Mouse (Mus musculus) megakaryocyte-erythroid progenitor cell, adult 5-6 weeks (primary cell): Measurements from ENCODE around the gene Anks1b. TPM values are rescaled to one million over a fixed set of nuclear protein-coding genes. Genes with fewer than 3 reads are reported as not detected.
"Not testable (repeated sequence)": the region's sequence is repeated elsewhere in the genome, so short reads cannot be mapped to it uniquely, and the experiment has no call there.

Source experiments
- ATAC-seq: replicated peaks from 2 replicates; pipeline ENCODE4 v1.8.0; 2016; ENCODE audit warnings: mild to moderate bottlenecking, inconsistent platforms; ENCODE audit not compliant: severe bottlenecking, poor library complexity, low FRiP score, low TSS enrichment
- total RNA-seq, 2 experiments: library from RNA; stranded (forward) in 1 of 2; stranded (reverse) in 1 of 2; fragments of 200-1000, 215-1000 nt in 1 of 2; fragments of >200 nt in 1 of 2; fragmentation: Nextera tagmentation in 1 of 2; gene quantifications; 2 replicates each; pipeline ENCODE4 v1.2.3; 2014 to 2017

The Anks1b gene
- total RNA-seq, 2 experiments from 2014 or later, result not detected

DNA sequence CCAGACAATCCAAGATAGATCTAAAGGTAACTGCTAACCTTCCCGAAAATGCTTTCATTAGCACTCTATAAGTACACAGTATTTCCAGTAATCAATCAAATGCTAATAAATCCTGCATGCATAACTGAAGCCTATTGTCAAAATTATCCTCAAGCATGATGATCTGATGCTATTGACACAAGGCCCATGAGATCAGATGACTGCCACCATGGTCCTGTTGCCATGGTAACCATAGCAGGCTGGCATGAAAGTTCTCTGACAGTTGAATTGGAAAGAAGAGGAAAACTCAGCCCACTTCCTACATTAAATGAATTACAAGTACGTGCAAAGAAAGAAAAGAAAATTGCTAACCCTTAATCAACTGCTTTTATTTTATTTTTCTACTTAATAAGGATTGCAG is 741.9 kb downstream of the Anks1b start:
- no peak for ATAC-seq

DNA sequence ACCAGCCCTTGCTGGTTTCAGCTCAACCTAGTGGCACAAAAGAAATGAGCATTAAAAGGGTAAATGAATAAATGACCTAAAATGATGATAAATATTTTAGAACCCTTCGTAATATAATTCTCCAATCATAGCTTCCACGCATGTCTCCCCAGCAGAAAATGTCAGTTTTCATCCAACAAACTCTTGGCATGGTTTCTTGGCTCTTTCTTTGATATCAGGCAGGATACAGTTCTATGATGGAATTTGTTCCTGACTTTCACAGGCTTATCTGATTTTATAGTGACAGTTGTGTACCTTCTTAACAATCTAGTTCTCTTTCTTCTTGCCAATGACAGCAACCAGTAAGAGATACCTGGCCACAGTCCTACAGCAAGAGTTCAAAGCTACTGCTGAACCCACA is 743.3 kb downstream of the Anks1b start:
- ATAC-seq, result no peak

DNA sequence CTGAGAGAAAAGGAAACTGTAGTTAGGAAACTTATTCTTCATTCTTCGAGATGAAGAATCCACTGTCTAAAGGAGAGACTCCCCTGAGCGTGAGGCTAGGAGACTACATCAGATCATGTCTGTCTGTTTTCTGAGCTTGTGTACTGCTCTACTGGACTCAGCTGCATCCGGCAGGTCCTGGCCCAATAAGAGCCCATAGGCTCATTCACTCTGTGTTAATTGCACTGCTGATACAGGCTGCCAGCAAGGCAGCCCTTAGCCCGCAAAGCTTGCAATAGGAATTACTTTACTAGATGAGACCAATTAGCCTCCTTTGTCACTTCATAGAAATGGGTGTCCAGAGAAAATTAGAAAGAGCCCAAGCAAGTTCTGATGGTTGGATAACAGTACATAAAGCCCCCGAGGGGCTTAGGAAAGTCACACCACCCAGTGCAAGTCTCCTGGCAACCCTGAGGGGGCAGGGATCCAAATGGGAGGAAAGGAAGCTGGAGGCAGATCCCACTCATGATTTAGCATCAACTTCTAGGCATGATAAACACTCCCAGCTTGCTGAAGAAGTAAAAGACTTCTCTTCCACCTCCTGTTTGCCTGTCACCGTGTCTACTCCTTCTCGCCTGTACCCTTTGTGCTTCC is 744.5 kb downstream of the Anks1b start:
- ATAC-seq, result no peak

DNA sequence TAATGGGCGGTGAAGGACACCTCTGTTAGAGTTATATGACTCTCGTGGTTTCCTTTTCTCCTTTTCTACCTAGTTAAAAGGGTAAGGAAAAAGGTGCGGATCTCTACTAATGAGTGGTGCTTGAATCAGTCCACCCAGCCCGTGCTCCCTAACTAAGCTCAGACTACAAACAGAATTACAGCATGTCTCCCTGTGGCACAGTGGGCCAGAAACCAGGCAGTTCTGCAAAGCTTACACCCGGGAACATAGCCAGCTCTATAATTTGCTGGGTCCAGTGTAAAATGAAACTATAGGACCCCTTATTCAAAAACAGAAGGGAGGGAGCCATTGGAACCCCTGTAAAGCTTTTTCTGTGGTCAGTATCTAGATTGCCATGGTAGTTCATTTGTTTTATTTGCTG is 754.2 kb downstream of the Anks1b start:
- no peak for ATAC-seq

DNA sequence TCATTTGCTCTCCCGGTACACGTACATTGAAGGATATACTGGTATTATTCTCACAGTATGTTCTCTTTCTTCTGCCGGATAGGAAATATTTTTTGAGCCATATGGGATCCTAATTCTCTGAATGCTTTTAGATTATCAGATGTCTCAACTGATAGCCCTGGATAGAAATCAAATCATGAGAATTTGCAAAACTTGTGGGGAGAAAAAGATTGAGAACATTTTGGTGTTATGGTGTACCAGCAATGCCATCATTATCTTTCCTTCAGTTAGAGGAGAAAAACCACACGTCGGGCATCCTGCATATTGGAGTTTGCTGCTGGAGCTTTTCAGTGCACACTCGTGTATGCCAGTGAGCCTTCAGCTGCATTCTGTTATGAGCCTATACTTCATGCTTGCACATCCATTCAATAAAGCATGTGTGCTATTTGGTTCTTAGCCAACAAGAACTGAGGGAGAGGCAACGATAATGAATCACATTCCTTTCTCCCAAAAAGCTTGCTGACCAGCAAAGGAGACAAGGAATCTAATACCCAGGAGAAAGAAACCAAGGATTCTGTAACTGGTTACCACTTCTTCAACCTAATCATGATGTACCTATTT is 756.9 kb downstream of the Anks1b start:
- ATAC-seq, result no peak

DNA sequence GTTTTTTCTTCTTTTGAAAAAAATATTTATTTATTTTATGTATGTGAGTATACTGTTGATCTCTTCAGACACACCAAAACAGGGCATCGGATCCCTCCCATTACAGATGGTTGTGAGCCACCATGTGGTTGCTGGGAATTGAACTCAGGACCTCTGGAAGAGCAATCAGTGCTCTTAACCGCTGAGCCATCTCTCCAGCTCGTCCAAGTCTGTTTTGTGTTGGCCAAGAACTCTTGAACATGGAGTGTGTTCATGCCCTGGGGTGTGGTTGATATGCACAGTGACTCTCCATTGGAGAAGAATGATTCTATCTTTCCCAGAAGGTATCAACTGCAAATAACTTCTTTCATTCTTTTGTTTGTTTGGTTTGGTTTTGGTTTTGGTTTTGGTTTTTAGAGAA is 757.5 kb downstream of the Anks1b start:
- ATAC-seq, result not testable (repeated sequence)

DNA sequence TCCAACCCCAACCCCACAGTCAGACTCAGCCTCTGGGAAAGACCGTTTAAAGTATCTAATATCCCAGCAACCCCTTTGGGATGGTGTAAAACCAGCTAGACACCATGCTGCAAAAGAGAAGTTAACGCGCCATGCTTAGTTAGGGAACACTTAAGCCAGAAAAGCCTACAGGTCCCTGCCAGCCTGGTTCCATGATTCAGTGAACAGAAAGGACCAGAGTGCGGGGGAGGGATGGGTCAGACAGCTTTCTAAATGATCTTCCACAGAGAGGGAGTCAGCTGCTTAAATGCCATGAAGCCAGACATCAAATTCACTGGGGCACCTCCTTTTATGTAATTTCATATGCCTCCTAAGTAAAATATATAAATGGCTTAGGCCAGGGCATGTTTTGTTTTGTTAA is 764.0 kb downstream of the Anks1b start:
- no peak for ATAC-seq

DNA sequence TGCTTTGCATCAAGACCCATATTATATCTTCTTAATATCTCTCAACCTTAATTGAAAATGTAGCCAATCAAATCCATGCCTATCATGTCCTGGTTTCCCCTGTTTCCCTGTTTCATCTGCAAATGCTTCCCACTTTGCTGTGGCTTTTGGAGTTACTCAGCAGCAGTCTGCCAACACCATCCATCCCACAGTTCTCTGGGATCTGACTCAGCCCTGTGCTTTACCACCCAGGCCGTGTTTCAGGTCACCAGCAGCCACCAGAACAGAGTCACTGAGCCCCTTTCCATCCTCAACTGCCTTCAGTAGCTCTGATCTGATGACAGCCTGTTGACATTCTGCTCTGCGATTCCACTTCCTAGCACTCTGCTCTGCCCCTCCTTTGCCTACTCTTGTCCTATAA is 776.4 kb downstream of the Anks1b start:
- no peak for ATAC-seq

DNA sequence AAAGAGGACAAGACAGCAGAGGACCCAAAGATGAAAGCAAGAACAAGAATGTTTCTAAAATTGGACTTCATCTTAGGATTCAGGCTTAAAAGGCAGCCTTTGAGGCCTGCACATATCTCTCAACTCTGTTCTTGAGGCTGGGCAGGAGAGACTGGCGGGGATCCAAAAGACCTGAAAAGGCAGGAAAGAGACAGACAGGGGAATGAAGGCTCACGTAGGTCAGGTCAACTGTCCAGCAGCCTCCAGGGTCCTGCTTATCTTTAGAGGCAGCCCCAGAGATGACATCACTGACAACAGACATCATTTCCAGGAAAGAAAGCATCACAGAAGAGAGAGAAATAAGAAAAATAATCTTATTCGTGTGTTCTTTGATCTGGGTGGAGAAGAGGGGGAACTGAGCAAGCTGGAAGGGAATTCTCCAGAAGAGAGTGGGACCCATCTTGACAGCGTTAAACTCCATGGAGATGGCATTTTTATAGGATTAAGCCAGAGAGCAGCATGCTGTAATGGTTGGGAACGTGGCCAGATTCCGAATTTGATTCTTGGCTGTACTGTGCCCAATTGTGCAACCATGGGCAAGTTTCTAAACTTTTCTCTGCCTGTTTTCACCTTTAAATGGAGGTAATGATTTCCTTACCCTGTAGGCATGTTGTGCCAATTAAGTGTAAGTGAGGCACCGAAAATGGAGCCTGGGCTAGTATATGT is 784.3 kb downstream of the Anks1b start:
- ATAC-seq, result no peak

DNA sequence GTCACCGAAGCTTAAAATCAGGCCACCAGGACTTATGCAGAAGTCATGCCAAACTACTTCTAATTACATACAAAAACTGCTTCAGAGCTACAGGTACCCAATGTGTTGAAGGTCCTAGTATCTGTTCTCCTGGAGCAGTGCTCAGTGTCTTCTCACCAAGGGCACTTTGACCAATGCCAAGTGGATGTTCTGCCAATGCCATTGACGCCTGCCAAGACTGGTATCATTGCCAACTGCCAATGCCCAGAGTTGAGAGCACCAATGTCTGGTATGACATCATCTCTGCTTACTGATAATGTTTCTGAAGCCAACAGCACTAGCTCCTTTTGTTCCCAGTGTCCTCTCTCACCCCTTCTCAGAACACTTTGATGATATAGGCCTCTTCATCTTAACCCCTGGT is 793.4 kb downstream of the Anks1b start:
- ATAC-seq, result no peak

DNA sequence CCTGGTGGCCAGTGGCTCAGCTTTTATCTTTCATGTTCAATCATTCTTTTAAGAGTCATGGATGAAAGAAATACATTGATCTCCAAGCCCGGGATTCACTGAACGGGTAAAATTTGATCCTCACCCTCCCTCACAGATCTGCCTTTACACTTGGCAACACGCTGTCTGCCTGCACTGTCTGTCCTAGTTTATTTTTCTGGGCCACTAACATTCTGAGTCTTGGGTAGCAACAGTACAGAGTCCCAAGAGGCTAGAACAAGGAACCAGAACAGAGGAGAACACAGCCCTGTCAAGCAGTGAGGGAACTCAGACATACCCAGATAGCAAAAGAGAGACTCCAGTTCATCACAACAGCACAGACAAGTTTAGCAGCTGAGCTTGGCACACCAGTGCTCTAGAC is 797.0 kb downstream of the Anks1b start:
- no peak for ATAC-seq

DNA sequence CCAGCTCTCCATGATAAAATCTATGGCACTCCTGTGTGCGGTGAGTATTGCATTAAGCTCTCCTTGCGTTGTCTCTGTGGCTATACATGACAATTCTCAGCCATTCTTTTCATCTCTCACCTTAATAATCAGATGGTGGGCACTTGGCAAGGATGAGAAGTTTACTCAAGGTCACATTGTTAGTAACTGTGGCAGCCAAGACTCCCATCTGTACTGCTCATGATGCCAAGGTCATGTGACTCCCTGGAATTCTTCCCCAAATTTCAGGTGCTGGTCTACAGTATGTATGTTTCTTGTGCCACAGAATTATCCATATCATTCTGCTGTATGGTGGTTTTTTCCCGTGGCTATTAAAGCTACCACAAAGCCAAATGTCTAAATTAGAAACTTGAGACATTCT is 798.8 kb downstream of the Anks1b start:
- ATAC-seq, result no peak

DNA sequence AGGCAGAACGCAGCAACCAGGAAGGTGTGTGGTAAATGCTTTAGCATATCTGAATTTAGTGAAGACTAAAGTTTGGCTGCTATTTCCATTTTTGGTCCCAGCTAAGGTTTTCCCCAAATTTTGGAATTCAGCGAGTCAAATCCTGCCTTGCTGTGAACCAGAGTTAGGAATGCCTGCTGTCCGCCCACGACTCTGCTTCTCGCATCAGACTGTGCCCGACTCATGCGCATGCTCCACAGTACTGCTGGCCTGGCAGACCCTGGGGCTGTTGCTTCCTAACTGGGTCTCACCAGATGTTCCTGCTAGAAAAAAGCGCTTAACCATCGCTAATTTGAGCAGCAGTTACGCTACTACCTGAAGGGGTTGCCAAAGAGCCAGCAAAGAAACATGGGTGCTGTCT is 801.1 kb downstream of the Anks1b start:
- ATAC-seq, result no peak

DNA sequence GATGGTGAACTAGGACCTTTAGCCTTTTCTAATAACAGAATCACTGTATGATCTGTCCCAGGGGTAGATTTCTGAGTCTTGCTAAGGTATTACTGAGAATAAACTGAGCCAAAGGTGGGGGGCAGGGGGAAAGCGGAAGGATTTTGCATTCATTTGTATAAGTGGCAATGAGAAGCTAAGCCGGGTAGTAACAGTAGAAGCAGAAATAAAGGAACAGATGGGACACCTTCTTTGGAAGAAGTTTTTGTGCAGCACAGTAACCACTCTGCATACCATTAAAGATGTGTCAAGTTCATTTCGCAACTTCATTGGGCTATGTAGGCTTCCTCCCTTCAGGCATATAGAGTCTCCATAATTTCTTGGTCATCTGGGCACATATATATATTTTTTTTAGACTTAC is 804.1 kb downstream of the Anks1b start:
- ATAC-seq, result no peak

DNA sequence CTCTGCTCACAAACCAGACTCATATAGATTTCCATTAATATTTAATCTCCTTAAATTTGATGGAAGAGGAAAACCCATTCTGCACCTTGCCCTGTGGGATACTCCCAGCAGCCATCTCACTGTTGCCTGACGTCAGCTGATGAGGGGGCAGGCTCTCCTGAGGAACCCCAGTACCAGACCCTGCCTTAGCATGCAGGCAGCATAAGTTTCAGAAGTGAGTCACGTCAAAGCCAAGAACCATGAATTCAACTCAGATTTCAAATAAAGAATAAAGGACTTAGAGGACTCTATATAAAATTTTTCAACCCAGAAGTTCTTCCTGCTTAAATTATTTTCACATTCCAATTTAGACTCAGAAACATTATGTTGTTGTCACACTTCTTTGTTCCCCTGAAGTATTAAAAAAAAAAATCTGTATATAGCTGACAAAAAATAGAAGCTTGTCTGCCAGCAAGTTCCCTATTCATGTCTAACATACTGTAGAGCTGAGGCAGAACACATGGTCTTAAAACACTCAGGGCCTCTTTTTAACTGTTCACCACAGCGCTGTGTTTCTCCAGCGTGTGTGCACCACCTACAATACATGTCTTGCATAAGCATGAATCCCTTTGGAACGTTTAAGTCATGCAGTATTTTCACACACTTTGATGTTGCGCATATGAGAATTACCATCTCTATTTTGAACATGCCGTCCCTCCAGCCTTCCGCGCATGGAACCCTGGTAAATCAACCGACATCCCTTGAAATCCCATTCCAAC is 806.6 kb downstream of the Anks1b start:
- no peak for ATAC-seq

DNA sequence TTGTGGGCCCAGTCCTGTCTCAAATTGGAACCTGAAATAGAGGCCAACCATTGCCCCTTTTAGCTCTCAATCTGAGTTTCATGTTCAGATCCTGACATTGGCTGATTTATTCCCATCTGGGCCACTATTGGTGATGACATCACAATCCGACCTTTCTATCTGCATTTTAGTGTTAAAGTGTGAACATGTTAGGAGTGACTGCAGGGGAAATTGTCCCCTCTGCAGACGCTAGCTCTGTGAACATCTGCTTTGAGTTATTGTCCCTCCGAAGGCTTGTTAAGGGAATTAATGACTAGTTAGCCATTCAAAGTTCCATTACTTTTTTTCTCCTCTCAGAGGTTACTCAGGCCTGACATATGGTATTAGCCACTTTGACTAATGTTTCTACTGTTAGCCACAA is 810.5 kb downstream of the Anks1b start:
- no peak for ATAC-seq

DNA sequence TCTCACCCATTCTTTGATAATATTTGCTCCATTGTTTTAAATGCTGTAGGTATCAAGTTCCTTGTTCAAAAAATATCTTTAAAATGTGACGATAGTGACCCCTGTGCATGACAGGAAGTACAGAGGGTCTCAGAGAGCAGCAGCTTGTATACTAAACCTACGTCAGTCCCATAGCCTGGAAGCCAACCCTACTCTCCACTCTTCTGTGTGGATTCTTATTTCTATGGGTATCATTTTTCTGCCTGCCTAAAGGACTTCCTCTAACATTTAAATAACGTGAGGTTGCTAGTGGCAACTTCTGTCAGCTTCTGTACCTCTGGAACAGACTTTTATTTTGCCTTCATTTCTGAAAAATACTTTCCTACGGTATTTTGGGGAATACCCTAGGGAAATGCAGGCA is 812.1 kb downstream of the Anks1b start:
- no peak for ATAC-seq

DNA sequence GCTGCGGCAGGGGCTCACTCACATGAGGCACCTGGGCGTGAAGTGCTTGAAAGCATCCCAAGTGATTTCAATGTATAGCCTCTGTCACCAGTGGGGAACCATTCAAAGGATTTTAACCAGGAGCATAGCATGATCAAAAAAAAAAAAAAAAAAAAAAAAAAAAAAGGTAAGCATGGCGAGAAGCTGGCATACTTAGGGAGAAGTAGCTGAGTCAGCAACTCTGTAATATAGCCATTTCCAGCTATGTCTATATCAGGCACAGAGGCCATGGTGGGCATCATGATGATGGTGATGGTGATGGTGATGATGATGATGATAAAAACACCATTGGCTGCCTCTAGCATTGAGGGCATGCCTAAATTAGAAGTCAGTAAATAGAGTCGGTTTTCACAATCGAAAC is 814.8 kb downstream of the Anks1b start:
- ATAC-seq, result no peak

DNA sequence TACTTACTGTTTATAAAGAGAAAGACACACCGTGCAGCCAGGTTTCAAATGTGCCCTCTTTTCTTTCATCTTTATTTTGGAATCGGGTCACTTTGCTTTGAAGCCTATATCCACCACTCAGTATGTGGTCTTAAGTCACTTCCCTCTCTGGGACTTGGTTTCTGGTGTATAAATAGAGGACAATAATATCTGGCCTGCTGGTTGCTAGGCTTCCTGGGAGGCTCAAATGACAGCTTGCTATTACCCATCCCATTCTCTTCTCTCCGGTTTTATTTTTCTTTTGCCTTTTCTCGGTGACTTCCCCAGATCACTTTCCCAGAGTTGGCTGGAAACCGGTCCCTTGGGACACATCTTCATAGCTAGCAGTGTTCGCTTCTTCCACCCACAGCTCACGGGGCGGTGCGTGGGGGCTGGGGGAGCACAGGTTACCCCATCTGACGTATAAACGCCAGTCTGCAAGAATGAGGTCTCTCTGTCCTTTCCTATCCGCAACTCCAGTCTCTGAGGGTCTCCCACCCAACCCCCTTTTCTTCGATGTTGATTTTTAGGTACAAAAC is 815.5 kb downstream of the Anks1b start:
- ATAC-seq, result no peak

DNA sequence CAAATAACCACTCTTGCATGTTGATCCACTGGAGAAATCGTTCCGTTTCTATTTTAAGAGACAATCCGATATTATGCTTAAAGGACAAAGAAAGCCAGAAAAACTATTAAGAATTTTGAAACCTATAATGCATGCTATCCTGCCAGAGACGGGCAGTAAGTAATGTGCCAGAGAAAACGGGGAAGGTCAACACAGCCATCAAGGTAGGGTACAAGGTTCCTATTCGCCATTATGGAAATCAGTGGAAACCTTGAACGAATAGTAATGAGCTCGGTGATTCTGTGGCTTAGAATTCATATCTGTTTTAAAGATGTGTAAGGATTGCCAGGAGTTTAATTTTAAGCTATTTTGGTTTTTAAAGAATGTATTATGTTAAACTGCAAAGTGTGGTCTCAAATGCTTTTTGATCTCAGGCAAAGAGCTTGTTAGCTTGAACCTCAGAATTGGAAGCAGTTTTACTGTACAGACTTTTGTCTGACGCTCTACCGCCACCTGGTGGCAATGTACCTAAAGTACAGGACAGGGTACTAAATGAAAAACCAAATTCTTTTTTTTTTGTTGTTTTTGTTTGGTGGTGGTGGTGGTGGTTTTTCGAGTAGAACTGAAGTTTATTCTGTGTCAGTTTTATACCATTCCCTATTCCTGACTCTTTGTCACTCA is 816.7 kb downstream of the Anks1b start:
- ATAC-seq, result no peak
